Mouse (Mus musculus) lung, embryonic 16.5 days (tissue): ENCODE measurements around the gene Ceacam1. TPM values are rescaled to one million over a fixed set of nuclear protein-coding genes. Genes with fewer than 3 reads are reported as not detected.

Source experiments
- ATAC-seq: fragments of 200-750 bp; cut with Nextera tagmentation; 2 replicates; pipeline ENCODE4 v1.8.0; 2017; ENCODE audit warnings: low read depth, mild to moderate bottlenecking, moderate library complexity
- H3K27ac ChIP-seq: fragments of 300-500 bp; sonication (generic); 2 replicates; pipeline ENCODE4 v1.5.1; 2014; ENCODE audit warnings: mild to moderate bottlenecking, control low read depth, low read length
- H3K27me3 ChIP-seq: fragments of 300-500 bp; sonication (generic); 2 replicates; pipeline ENCODE4 v1.6.1; 2014; ENCODE audit warnings: low read depth, low read length, mixed read lengths; ENCODE audit not compliant: control insufficient read depth, insufficient read depth
- H3K36me3 ChIP-seq: fragments of 300-500 bp; sonication (generic); 2 replicates; pipeline ENCODE4 v1.6.1; 2014; ENCODE audit warnings: low read length; ENCODE audit not compliant: control insufficient read depth, insufficient read depth
- H3K4me1 ChIP-seq: fragments of 300-500 bp; sonication (generic); replicated peaks from 2 replicates; pipeline ENCODE4 v1.6.1; 2014; ENCODE audit warnings: low read length, mixed read lengths; ENCODE audit not compliant: control insufficient read depth, insufficient read depth
- H3K4me2 ChIP-seq: fragments of 300-500 bp; sonication (generic); 2 replicates; pipeline ENCODE4 v1.6.1; 2014; ENCODE audit warnings: low read depth, low read length, control low read depth
- H3K4me3 ChIP-seq: fragments of 300-500 bp; sonication (generic); 2 replicates; pipeline ENCODE4 v1.5.1; 2014; ENCODE audit warnings: mild to moderate bottlenecking, low read length, control low read depth
- H3K9ac ChIP-seq: fragments of 300-500 bp; sonication (generic); 2 replicates; pipeline ENCODE4 v1.6.1; 2014; ENCODE audit warnings: low read length, control low read depth
- H3K9me3 ChIP-seq: fragments of 300-500 bp; sonication (generic); 2 replicates; pipeline ENCODE4 v1.6.1; 2016; ENCODE audit warnings: low read length; ENCODE audit not compliant: control insufficient read depth
- WGBS: fragments of 180-500 bp; shearing (Covaris S2); extraction: QIAGEN DNeasy Blood & Tissue Kit; methylation state at CpG from one replicate; pipeline ENCODE4 v1.1.7; 2014; 5-methylcytosine and 5-hydroxymethylcytosine counted together
- polyA plus RNA-seq: library from polyadenylated mRNA; unstranded; fragments of >200 nt; fragmentation: Nextera tagmentation; extraction: Ambion mirVana; gene quantifications from 2 replicates; pipeline ENCODE4 v1.2.1, GENCODE M21; 2015

The Ceacam1 gene
- polyA plus RNA-seq, 1 experiment from 2014 or later: 7.3 TPM

DNA sequence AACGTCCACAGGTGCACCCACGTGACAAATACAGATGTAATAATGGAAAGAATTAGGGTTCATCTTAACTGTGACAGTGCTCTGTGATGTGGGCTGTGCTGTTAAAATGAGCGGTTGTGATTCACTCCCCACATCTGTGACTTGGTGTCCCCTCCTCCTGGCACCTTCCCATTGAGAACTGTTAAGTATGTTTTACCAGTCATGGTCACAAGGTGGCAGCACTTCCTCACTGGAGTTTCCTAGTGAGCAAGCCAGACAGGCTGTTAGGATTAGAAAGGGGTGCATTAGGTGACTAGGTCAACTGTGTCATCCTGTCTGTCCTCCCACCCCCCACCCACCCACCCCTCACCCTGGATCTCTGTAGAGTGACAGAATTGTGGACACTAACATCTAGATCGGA is 53.0 kb downstream of the Ceacam1 start:
- whole genome bisulfite sequencing: 30% methylated on average over 4 of the region's 4 CpGs
- Histone ChIP-seq H3K4me1 (no peaks in the 10 kb centered on the region; the same call in 1 of the 2 replicates), H3K36me3 (no peaks in the 10 kb centered on the region), H3K9me3 (no peaks in the 10 kb centered on the region), H3K9ac (no peak overlapping the region), H3K27ac (no peak overlapping the region), H3K27me3 (0 out of 2 replicates have a peak, but pooled peaks cover 2% of the 10 kb centered on the region), H3K4me2 (no peak overlapping the region), H3K4me3 (no peak overlapping the region)
- peak; percentile 20; the same call in 1 of the 2 replicates for ATAC-seq

GRCm38 (mm10) chr7:25422286-25422841 is 55.0 kb downstream of the Ceacam1 start:
- Histone ChIP-seq H3K9ac (no peak overlapping the region; the same call in 1 of the 2 replicates), H3K27ac (no peak overlapping the region), H3K4me2 (no peak overlapping the region), H3K9me3 (no peaks in the 10 kb centered on the region), H3K36me3 (no peaks in the 10 kb centered on the region), H3K4me3 (no peak overlapping the region), H3K27me3 (0 out of 2 replicates have a peak, but pooled peaks cover 2% of the 10 kb centered on the region), H3K4me1 (no peaks in the 10 kb centered on the region; the same call in 1 of the 2 replicates)
- no peak for ATAC-seq
- 78% methylated on average over 16 of the region's 16 CpGs for WGBS

DNA sequence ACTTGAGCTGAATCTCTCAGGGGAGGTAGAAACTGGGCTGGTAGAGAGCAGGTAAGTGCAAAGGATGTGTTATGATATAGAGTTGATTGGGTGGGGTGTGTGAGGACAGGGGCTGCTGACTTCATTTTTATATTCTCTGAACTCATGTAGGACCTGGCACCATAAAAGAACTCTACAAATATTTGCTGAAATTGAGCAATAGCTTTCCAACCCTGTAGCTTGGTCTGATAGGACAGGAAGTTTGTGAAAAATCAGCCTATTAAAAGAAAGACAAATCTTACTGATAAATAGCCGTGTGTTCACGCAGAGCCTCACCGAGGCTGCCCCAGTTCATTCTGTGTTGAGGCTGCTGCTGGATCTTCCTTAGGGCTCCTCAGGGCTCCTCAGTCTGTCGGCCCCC is 57.5 kb downstream of the Ceacam1 start:
- Histone ChIP-seq H3K27ac (no peak overlapping the region), H3K4me1 (no peaks in the 10 kb centered on the region; the same call in 1 of the 2 replicates), H3K9ac (no peak overlapping the region), H3K36me3 (no peaks in the 10 kb centered on the region), H3K4me3 (no peak overlapping the region), H3K9me3 (no peaks in the 10 kb centered on the region), H3K4me2 (no peak overlapping the region), H3K27me3 (0 out of 2 replicates have a peak, but pooled peaks cover 2% of the 10 kb centered on the region)
- ATAC-seq: no peak
- 49% methylated on average over 4 of the region's 4 CpGs for WGBS

DNA sequence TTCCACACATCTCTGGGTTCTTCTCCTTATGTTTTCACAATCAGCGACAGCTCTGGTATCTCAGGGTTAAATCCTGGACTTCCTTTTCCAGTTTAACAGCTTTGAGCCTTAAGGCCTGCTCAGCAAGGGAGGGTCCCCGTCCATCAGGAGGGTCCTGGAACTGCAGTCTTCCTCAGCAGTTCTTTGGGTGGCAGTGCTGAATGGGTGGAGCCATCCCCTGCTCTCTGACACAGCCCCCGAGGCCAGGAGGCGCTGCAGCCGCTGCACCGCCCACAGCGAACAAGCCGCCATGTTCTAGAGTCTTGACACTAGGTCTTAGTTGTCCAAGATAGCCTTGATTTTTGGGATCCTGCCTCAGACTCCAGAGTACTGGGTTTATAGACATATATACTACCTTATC is 57.9 kb downstream of the Ceacam1 start:
- Histone ChIP-seq H3K27me3 (0 out of 2 replicates have a peak, but pooled peaks cover 2% of the 10 kb centered on the region), H3K36me3 (no peaks in the 10 kb centered on the region), H3K4me1 (no peaks in the 10 kb centered on the region; the same call in 1 of the 2 replicates), H3K9ac (no peak overlapping the region), H3K4me3 (no peak overlapping the region), H3K4me2 (no peak overlapping the region), H3K27ac (no peak overlapping the region), H3K9me3 (no peaks in the 10 kb centered on the region)
- 71% methylated on average over 8 of the region's 8 CpGs for WGBS
- no peak for ATAC-seq

DNA sequence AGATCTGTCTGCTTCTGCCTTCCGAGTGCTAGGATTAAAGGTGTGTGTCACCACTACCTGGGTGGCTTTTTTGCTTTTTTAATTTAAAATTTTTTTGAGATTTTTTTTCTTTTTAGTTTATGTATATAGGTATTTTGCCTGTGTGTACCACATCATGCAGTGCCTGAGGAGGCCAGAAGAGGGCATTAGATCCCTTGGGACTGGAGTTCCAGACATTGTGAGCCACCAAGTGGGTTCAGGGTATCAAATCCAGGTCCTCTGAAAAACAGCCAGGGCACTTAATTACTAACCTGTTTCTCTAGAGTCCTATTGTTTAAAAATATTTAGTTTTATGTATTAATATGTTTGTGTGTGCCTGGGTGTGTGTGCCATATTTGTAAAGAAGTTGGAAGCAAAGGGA is 59.8 kb downstream of the Ceacam1 start:
- Histone ChIP-seq H3K9ac (no peak overlapping the region), H3K27me3 (no peaks in the 10 kb centered on the region), H3K4me1 (no peaks in the 10 kb centered on the region; the same call in 1 of the 2 replicates), H3K27ac (no peak overlapping the region), H3K4me3 (no peak overlapping the region), H3K4me2 (no peak overlapping the region), H3K36me3 (no peaks in the 10 kb centered on the region), H3K9me3 (no peaks in the 10 kb centered on the region)
- ATAC-seq: no peak
- 79% methylated on average over 1 of the region's 1 CpGs for WGBS

GRCm38 (mm10) chr7:25412833-25413441 is 64.5 kb downstream of the Ceacam1 start, which contains the start of gene Cxcl17:
TSS of gene Cxcl17 (minus strand) at chr7:25412886.
- no peak within 1 kb of the TSS for H3K4me2 ChIP-seq
- no peak within 1 kb of the TSS for H3K9ac ChIP-seq
- no peak within 1 kb of the TSS for H3K27ac ChIP-seq
- no peaks in the 10 kb centered on the region for H3K27me3 ChIP-seq
- no peaks in the 10 kb centered on the region for H3K9me3 ChIP-seq
- no peaks in the 10 kb centered on the region for H3K36me3 ChIP-seq
- peak; percentile 47; the same call in 1 of the 2 replicates for ATAC-seq
- no peaks in the 10 kb centered on the region for H3K4me1 ChIP-seq
- WGBS: 35% methylated on average over 7 of the region's 7 CpGs
- H3K4me3 ChIP-seq: no peak within 1 kb of the TSS

DNA sequence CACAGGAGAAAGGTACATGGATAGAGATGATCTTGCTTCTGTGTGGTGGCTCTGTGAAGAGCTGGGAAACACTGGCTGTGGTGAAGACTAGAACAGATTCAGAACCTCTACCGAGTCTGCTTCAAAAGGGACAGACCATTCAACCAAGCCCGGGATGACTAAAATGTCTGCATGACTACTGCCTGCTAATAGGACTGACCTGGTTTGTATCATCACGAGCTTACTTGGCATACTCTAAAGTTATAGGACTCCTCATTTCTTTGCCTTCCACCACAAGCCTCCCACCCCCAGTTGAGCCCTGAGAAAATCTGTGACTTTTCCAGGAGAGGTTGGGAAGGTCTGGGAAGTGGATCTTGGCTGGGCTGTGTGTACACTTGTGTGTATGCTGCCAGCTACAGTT is 65.5 kb downstream of the Ceacam1 start:
- H3K27ac ChIP-seq: no peak overlapping the region
- no peak overlapping the region for H3K9ac ChIP-seq
- H3K36me3 ChIP-seq: no peaks in the 10 kb centered on the region
- H3K9me3 ChIP-seq: no peaks in the 10 kb centered on the region
- no peaks in the 10 kb centered on the region for H3K4me1 ChIP-seq
- H3K4me3 ChIP-seq: no peak overlapping the region
- 78% methylated on average over 3 of the region's 3 CpGs for WGBS
- no peak for ATAC-seq
- H3K27me3 ChIP-seq: no peaks in the 10 kb centered on the region
- H3K4me2 ChIP-seq: no peak overlapping the region

Other genes starting within 250 kb of the Ceacam1 start
- gene Gsk3a, start 239.8 kb downstream of the Ceacam1 start, polyA plus RNA-seq: 7.1 and 8.2 TPM in 2 replicates
- gene Erf, start 226.8 kb downstream of the Ceacam1 start, polyA plus RNA-seq: 10.5 and 13.6 TPM in 2 replicates
- 23.5 and 28.9 TPM in 2 replicates for gene Cic, start 209.9 kb downstream of the Ceacam1 start, polyA plus RNA-seq
- 170 and 173 TPM in 2 replicates for gene Pafah1b3, start 179.6 kb downstream of the Ceacam1 start, polyA plus RNA-seq
- gene Prr19, start 176.2 kb downstream of the Ceacam1 start, polyA plus RNA-seq: 0.13 TPM in 1 of 2 replicates, not detected in the other
- 0.14 and 0.49 TPM in 2 replicates for gene Tmem145, start 171.5 kb downstream of the Ceacam1 start, polyA plus RNA-seq
- gene Megf8, start 160.4 kb downstream of the Ceacam1 start, polyA plus RNA-seq: 11.8 and 12.1 TPM in 2 replicates
- 0.33 and 2.9 TPM in 2 replicates for gene Cnfn, start 107.9 kb downstream of the Ceacam1 start, polyA plus RNA-seq
- gene Lipe, start 78.9 kb downstream of the Ceacam1 start, polyA plus RNA-seq: 9.4 and 11.4 TPM in 2 replicates
- gene Cxcl17, start 64.7 kb downstream of the Ceacam1 start, polyA plus RNA-seq: 0.49 TPM in 1 of 2 replicates, not detected in the other
- 0.09 TPM in 1 of 2 replicates, not detected in the other for gene Ceacam2, start 62.3 kb upstream of the Ceacam1 start, polyA plus RNA-seq
- gene Erich4, start 138.3 kb upstream of the Ceacam1 start, polyA plus RNA-seq: 0.23 TPM in 1 of 2 replicates, not detected in the other
- gene Dmac2, start 141.8 kb upstream of the Ceacam1 start, polyA plus RNA-seq: 34.5 TPM in 2 replicates
- 10.5 and 11.1 TPM in 2 replicates for gene B3gnt8, start 149.1 kb upstream of the Ceacam1 start, polyA plus RNA-seq
- 64.6 and 67.6 TPM in 2 replicates for gene Bckdha, start 181.4 kb upstream of the Ceacam1 start, polyA plus RNA-seq
- 70.6 and 71.2 TPM in 2 replicates for gene Exosc5, start 181.6 kb upstream of the Ceacam1 start, polyA plus RNA-seq
- 3.6 and 3.9 TPM in 2 replicates for gene Tmem91, start 197.6 kb upstream of the Ceacam1 start, polyA plus RNA-seq
- 33.1 and 35.8 TPM in 2 replicates for gene B9d2, start 203.2 kb upstream of the Ceacam1 start, polyA plus RNA-seq
- 3.1 and 3.4 TPM in 2 replicates for gene Tgfb1, start 209.4 kb upstream of the Ceacam1 start, polyA plus RNA-seq
- gene Ccdc97, start 241.5 kb upstream of the Ceacam1 start, polyA plus RNA-seq: 21.1 and 24.9 TPM in 2 replicates